Mouse (Mus musculus): ENCODE measurements around the gene Tnnc1.

DNA sequence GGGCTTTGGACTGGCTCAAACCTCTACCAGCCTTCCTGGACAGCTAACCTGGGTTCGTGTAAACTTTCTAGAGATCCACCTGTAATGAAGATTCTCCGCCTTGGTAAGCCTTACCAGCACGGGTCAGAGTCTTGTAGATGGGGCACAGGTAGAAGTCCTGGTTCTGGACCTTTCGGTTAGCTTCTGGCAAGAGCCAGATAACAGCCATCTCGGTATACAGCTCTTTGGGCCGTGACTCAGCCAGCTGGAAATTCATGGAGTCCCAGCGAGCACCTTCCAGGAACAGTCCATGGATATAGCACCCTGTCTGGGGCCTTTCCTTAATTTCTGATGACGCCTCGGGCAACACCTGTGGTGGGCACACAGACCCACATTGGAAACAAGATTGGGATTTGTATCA, 52.8 kb downstream of the Tnnc1 start:
- TF ChIP-seq CTCF (IDR thresholded peaks at IDR 0.05; ENCODE audit: low read depth, low read length) = no peak
- no peak for TF ChIP-seq POLR2A (IDR thresholded peaks at IDR 0.05; ENCODE audit: extremely low read depth, insufficient read depth, low read length)
